Mouse (Mus musculus) E14TG2a.4 (cell line): ENCODE measurements around the gene Kif18a.

Source experiments
- CTCF ChIP-seq: conservative IDR thresholded peaks from 2 replicates; pipeline ENCODE4 v1.5.1; 2014; ENCODE audit warnings: low read length
- POU5F1 ChIP-seq: IDR thresholded peaks from 2 replicates; pipeline ENCODE4 v1.6.1; 2014; ENCODE audit warnings: low read length, borderline replicate concordance

GRCm38 (mm10) chr2:109233876-109234275 is 46.7 kb upstream of the Kif18a start:
- TF ChIP-seq CTCF (no peak), POU5F1 (no peak)
